Mouse (Mus musculus): ENCODE results near the gene Tcea3. TPM values are rescaled to one million over a fixed set of nuclear protein-coding genes. Genes with fewer than 3 reads are reported as not detected.

Tcea3 gene
- total and polyA plus RNA-seq, 2 experiments from 2014 or later = 0.66 to 3.1 TPM

DNA sequence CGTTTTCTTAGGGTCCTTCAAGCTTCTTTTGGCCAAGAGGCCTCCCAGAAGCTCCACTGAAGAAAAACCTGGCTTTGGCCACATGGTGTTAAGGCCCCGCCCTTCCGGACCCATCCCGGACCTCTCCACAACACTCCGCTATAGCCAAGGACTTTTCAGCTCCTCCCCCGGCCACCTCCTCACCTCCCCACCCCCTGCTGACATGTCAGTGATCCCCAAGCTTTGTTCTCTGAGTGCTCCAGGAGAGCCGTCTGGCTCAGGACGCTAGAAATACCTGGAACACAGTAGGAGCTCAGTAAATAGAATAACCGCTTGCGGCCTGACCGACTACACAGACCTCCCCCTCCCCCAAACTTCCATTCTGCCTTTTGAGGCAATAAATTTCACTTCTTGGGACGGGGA, 960 bp upstream of the Tcea3 start:
- peaks cover 40% of the 10 kb centered on the region for H3K27me3 ChIP-seq (ENCODE audit: insufficient read depth, low read length)
- DNase-seq (ENCODE audit: low spot score) = no peak
- no peak overlapping the region for H3K4me2 ChIP-seq (ENCODE audit: low read depth, low read length, poor library complexity, severe bottlenecking)
- H3K4me1 ChIP-seq (ENCODE audit: insufficient read depth, low read length) = peaks cover 10% of the 10 kb centered on the region; the same call in 1 of the 2 replicates
- H3K9ac ChIP-seq (replicated peaks; ENCODE audit: low read length, poor library complexity, severe bottlenecking) = no peak overlapping the region
- H3K36me3 ChIP-seq (ENCODE audit: insufficient read depth, low read length) = no peaks in the 10 kb centered on the region
- no peak overlapping the region for H3K27ac ChIP-seq (ENCODE audit: low read depth, low read length)
- 6% methylated on average over 12 of the region's 12 CpGs for WGBS
- no peaks in the 10 kb centered on the region for H3K9me3 ChIP-seq (ENCODE audit: low read length)
- TF ChIP-seq CTCF (IDR thresholded peaks at IDR 0.05) = no peak
- ATAC-seq (ENCODE audit: low FRiP score) = no peak
- no peak overlapping the region for H3K4me3 ChIP-seq (ENCODE audit: low read depth, low read length)

DNA sequence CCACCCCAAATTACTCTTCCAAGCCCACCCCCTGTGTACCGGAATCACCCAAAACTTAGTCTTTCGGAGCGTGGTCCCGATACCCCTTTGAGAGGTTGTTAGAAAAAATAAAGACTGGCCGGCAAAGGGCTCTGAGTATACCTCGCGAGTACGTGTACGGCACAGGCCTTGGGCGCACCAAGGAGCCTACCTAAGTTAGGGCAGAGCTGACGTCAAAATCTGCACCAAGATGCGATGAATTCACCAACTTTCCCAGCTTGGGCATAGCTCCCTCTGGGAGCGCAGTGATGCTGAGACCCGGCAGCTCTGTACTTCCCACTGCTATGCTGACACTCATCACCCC, 172 bp upstream of the Tcea3 start:
- Histone ChIP-seq H3K4me2 (ENCODE audit: low read depth, low read length, poor library complexity, severe bottlenecking) (peak overlapping the region; percentile 51), H3K36me3 (ENCODE audit: insufficient read depth, low read length) (no peaks in the 10 kb centered on the region), H3K27me3 (ENCODE audit: insufficient read depth, low read length) (peaks cover 40% of the 10 kb centered on the region), H3K4me1 (ENCODE audit: insufficient read depth, low read length) (peaks cover 10% of the 10 kb centered on the region; the same call in 1 of the 2 replicates), H3K9ac (replicated peaks; ENCODE audit: low read length, poor library complexity, severe bottlenecking) (no peak overlapping the region), H3K27ac (ENCODE audit: low read depth, low read length) (no peak overlapping the region), H3K4me3 (ENCODE audit: low read depth, low read length) (peak overlapping the region; percentile 28), H3K9me3 (ENCODE audit: low read length) (no peaks in the 10 kb centered on the region)
- TF ChIP-seq CTCF (IDR thresholded peaks at IDR 0.05) = no peak
- DNase-seq (ENCODE audit: low spot score) = no peak
- ATAC-seq (ENCODE audit: low FRiP score) = no peak
- 3% methylated on average over 14 of the region's 14 CpGs for WGBS

GRCm38 (mm10) chr4:136248464-136249331, 1.2 kb downstream of the Tcea3 start:
- H3K4me3 ChIP-seq (ENCODE audit: low read depth, low read length) = peak overlapping the region; percentile 28; the same call in 1 of the 2 replicates
- no peak for DNase-seq (ENCODE audit: low spot score)

GRCm38 (mm10) chr4:136249332-136249647, 1.8 kb downstream of the Tcea3 start:
- WGBS = 6% methylated on average over 11 of the region's 11 CpGs
- Histone ChIP-seq H3K4me2 (ENCODE audit: low read depth, low read length, poor library complexity, severe bottlenecking) (peak overlapping the region; percentile 51; the same call in 1 of the 2 replicates), H3K4me3 (ENCODE audit: low read depth, low read length) (no peak overlapping the region), H3K9ac (replicated peaks; ENCODE audit: low read length, poor library complexity, severe bottlenecking) (no peak overlapping the region), H3K4me1 (ENCODE audit: insufficient read depth, low read length) (peaks cover 10% of the 10 kb centered on the region; the same call in 1 of the 2 replicates), H3K9me3 (ENCODE audit: low read length) (no peaks in the 10 kb centered on the region), H3K36me3 (ENCODE audit: insufficient read depth, low read length) (no peaks in the 10 kb centered on the region), H3K27ac (ENCODE audit: low read depth, low read length) (no peak overlapping the region), H3K27me3 (ENCODE audit: insufficient read depth, low read length) (peaks cover 40% of the 10 kb centered on the region)
- ATAC-seq (ENCODE audit: low FRiP score) (no peak), DNase-seq (ENCODE audit: low spot score) (no peak)
- TF ChIP-seq CTCF (IDR thresholded peaks at IDR 0.05) = no peak

More at GRCm38 (mm10) chr4:136248464-136249331, 1.2 kb downstream of the Tcea3 start:
- WGBS = 1% methylated on average over 37 of the region's 37 CpGs
- peak overlapping the region; percentile 51 for H3K4me2 ChIP-seq (ENCODE audit: low read depth, low read length, poor library complexity, severe bottlenecking)
- no peak for TF ChIP-seq CTCF (IDR thresholded peaks at IDR 0.05)
- H3K27me3 ChIP-seq (ENCODE audit: insufficient read depth, low read length) = peaks cover 40% of the 10 kb centered on the region
- no peaks in the 10 kb centered on the region for H3K9me3 ChIP-seq (ENCODE audit: low read length)
- H3K27ac ChIP-seq (ENCODE audit: low read depth, low read length) = no peak overlapping the region
- ATAC-seq (ENCODE audit: low FRiP score) = no peak
- peaks cover 10% of the 10 kb centered on the region; the same call in 1 of the 2 replicates for H3K4me1 ChIP-seq (ENCODE audit: insufficient read depth, low read length)
- no peak overlapping the region for H3K9ac ChIP-seq (replicated peaks; ENCODE audit: low read length, poor library complexity, severe bottlenecking)
- no peaks in the 10 kb centered on the region for H3K36me3 ChIP-seq (ENCODE audit: insufficient read depth, low read length)

- no peak overlapping the region for H3K27ac ChIP-seq (ENCODE audit: low read depth, low read length)
- ATAC-seq (ENCODE audit: low FRiP score) (no peak), DNase-seq (ENCODE audit: low spot score) (no peak)
- no peaks in the 10 kb centered on the region for H3K36me3 ChIP-seq (ENCODE audit: insufficient read depth, low read length)
- no peak for TF ChIP-seq CTCF (IDR thresholded peaks at IDR 0.05)
- H3K4me3 ChIP-seq (ENCODE audit: low read depth, low read length) = no peak overlapping the region
- H3K9ac ChIP-seq (replicated peaks; ENCODE audit: low read length, poor library complexity, severe bottlenecking) = no peak overlapping the region
- no peak overlapping the region for H3K4me2 ChIP-seq (ENCODE audit: low read depth, low read length, poor library complexity, severe bottlenecking)
- peaks cover 40% of the 10 kb centered on the region for H3K27me3 ChIP-seq (ENCODE audit: insufficient read depth, low read length)
- 46% methylated on average over 9 of the region's 9 CpGs for WGBS
- H3K9me3 ChIP-seq (ENCODE audit: low read length) = no peaks in the 10 kb centered on the region
- H3K4me1 ChIP-seq (ENCODE audit: insufficient read depth, low read length) = peaks cover 10% of the 10 kb centered on the region; the same call in 1 of the 2 replicates
These were observed 2.3 kb downstream of the Tcea3 start for GRCm38 (mm10) chr4:136249780-136250179.

DNA sequence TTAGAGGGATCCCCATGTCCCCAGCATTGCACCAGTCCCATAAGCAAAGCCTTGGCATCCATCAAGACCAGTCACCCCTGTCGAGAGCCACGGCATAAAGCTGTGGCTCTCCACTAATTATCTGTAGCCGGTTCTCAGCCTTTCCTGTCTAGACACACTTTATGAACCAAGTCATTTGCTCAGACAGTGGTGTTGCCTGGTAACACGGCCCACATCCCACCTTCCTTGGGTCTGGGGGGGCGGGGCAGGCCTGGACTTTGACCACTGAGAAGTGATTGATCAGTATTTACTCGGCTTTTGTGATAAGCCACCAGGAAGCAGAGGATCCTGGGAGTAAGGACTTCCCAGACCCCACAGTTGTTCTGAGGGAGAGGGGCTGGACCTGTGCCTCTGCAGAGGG, 8.4 kb downstream of the Tcea3 start:
- WGBS = 70% methylated on average over 6 of the region's 6 CpGs
- Histone ChIP-seq H3K4me3 (ENCODE audit: low read depth, low read length) (no peak overlapping the region), H3K4me2 (ENCODE audit: low read depth, low read length, poor library complexity, severe bottlenecking) (no peak overlapping the region), H3K9me3 (ENCODE audit: low read length) (no peaks in the 10 kb centered on the region), H3K9ac (replicated peaks; ENCODE audit: low read length, poor library complexity, severe bottlenecking) (no peak overlapping the region), H3K27me3 (ENCODE audit: insufficient read depth, low read length) (no peaks in the 10 kb centered on the region), H3K4me1 (ENCODE audit: insufficient read depth, low read length) (no peaks in the 10 kb centered on the region), H3K27ac (ENCODE audit: low read depth, low read length) (no peak overlapping the region), H3K36me3 (ENCODE audit: insufficient read depth, low read length) (no peaks in the 10 kb centered on the region)
- ATAC-seq (ENCODE audit: low FRiP score) = no peak
- DNase-seq (ENCODE audit: low spot score) = no peak
- TF ChIP-seq CTCF (IDR thresholded peaks at IDR 0.05) = no peak

All from midbrain, postnatal 0 days (tissue).